Comparison of ENCODE assay signal across 16 mouse cellular contexts in the genomic region with DNA sequence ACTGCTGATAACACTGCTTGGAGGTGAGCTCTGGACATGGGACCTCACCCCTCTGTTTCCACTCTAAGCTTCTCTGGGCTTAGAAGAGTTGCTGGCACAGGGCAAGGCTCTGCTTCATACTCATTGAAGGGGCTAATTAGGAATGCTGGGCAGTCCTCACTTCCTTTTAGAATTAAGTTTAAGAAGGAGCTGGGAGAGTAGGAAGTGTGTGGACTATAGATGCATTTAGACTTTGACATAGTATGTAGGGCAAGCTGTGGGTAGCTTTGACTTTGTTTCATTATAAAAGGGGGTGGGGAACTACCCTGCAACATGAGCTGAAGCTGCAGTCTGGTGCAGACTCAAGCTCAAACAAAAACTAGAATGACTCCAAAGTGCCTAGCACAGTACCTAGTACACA.
DNase-seq lines count a peak whose midpoint lies in the region; ATAC-seq and TF ChIP-seq lines count a peak whose summit lies in the region.
"Had no signal": no experiment of that assay in that cellular context is flagged by ENCODE, and none has a peak within 500 bp of the region (broad histone marks: within the 10 kb centered on the region; RNA-seq: fewer than 3 reads in every experiment).

No protein-coding gene starts in this region.

- no peak for TF ChIP-seq CTCF in hindbrain, postnatal 0 days (IDR thresholded peaks at IDR 0.05; ENCODE audit: low read depth)

- H3K9me3 ChIP-seq in hindbrain, embryonic 16.5 days (ENCODE audit: control insufficient read depth, low read length), result no peaks in the 10 kb centered on the region
- H3K9me3 ChIP-seq in hindbrain, postnatal 0 days (ENCODE audit: low read length), result no peaks in the 10 kb centered on the region
- no peaks in the 10 kb centered on the region for H3K9me3 ChIP-seq in embryonic facial prominence, embryonic 10.5 days
- H3K9me3 ChIP-seq: forebrain, embryonic 13.5 days; forebrain, embryonic 15.5 days had no signal

- H3K4me2 ChIP-seq in hindbrain, embryonic 16.5 days (ENCODE audit: low read length), result no peak overlapping the region
- no peak overlapping the region for H3K4me2 ChIP-seq in hindbrain, postnatal 0 days (ENCODE audit: low read depth, low read length)
- H3K4me2 ChIP-seq: forebrain, embryonic 13.5 days; forebrain, embryonic 15.5 days had no signal

- no peak overlapping the region for H3K9ac ChIP-seq in hindbrain, embryonic 16.5 days (ENCODE audit: low read depth, low read length)
- no peak overlapping the region for H3K9ac ChIP-seq in hindbrain, postnatal 0 days (replicated peaks; ENCODE audit: low read length)
- H3K9ac ChIP-seq: forebrain, embryonic 13.5 days; forebrain, embryonic 15.5 days; forebrain, postnatal 0 days had no signal

- ATAC-seq in hindbrain, embryonic 16.5 days, result peak; percentile 65; the same call in 1 of the 2 replicates
- ATAC-seq in hindbrain, postnatal 0 days, result no peak
- no peak for ATAC-seq in megakaryocyte progenitor cell, adult 5-6 weeks (replicated peaks; ENCODE audit: poor library complexity)
- ATAC-seq: forebrain, embryonic 13.5 days; forebrain, embryonic 15.5 days; forebrain, postnatal 0 days had no signal

- H3K36me3 ChIP-seq in hindbrain, embryonic 16.5 days (ENCODE audit: control insufficient read depth, insufficient read depth, low read length), result no peaks in the 10 kb centered on the region
- no peaks in the 10 kb centered on the region for H3K36me3 ChIP-seq in hindbrain, postnatal 0 days (ENCODE audit: insufficient read depth, low read length)
- no peaks in the 10 kb centered on the region for H3K36me3 ChIP-seq in embryonic facial prominence, embryonic 10.5 days (replicated peaks)
- H3K36me3 ChIP-seq: forebrain, embryonic 15.5 days had no signal

- no peaks in the 10 kb centered on the region for H3K27me3 ChIP-seq in hindbrain, embryonic 16.5 days (replicated peaks; ENCODE audit: control insufficient read depth, insufficient read depth, low read length)
- H3K27me3 ChIP-seq in hindbrain, postnatal 0 days (ENCODE audit: insufficient read depth, low read length), result no peaks in the 10 kb centered on the region
- no peaks in the 10 kb centered on the region for H3K27me3 ChIP-seq in embryonic facial prominence, embryonic 10.5 days (replicated peaks; ENCODE audit: low read depth, poor library complexity, severe bottlenecking)
- H3K27me3 ChIP-seq: forebrain, embryonic 13.5 days; forebrain, embryonic 15.5 days had no signal

- H3K4me3 ChIP-seq in hindbrain, embryonic 16.5 days (ENCODE audit: low read length), result no peak overlapping the region
- no peak overlapping the region for H3K4me3 ChIP-seq in hindbrain, postnatal 0 days (ENCODE audit: low read length)
- H3K4me3 ChIP-seq in embryonic facial prominence, embryonic 10.5 days, result no peak overlapping the region
- H3K4me3 ChIP-seq: forebrain, embryonic 13.5 days; forebrain, embryonic 15.5 days had no signal

- H3K27ac ChIP-seq in hindbrain, embryonic 16.5 days (ENCODE audit: low read depth, low read length), result no peak overlapping the region
- H3K27ac ChIP-seq in hindbrain, postnatal 0 days, result no peak overlapping the region
- H3K27ac ChIP-seq in embryonic facial prominence, embryonic 10.5 days (replicated peaks), result peak overlapping the region; percentile 45; the same call in 1 of the 2 replicates
- H3K27ac ChIP-seq: forebrain, embryonic 13.5 days; forebrain, embryonic 15.5 days had no signal

- no peaks in the 10 kb centered on the region for H3K4me1 ChIP-seq in hindbrain, embryonic 16.5 days (ENCODE audit: control insufficient read depth, insufficient read depth, low read depth, low read length)
- peaks cover 4% of the 10 kb centered on the region; the same call in 1 of the 2 replicates for H3K4me1 ChIP-seq in hindbrain, postnatal 0 days (ENCODE audit: insufficient read depth, low read length)
- peaks cover 37% of the 10 kb centered on the region for H3K4me1 ChIP-seq in embryonic facial prominence, embryonic 10.5 days

- DNase-seq in hindbrain, postnatal 0 days (ENCODE audit: low spot score), result no peak
- no peak for DNase-seq in embryonic facial prominence, embryonic 10.5 days (ENCODE audit: low spot score)
- no peak for DNase-seq in right cerebral cortex, postnatal 4 days
- DNase-seq: adrenal gland, adult 2 months; adrenal gland, postnatal 10 days; adrenal gland, postnatal 25 days; cerebellum, adult 11-12 months; cerebellum, adult 2 months; cerebellum, adult 9-10 months; cerebellum, postnatal 10 days; cerebellum, postnatal 25 days; forebrain, postnatal 0 days had no signal
